Mouse (Mus musculus) kidney, postnatal 14 days (tissue): ENCODE data around the gene Bglap.
"Not testable (repeated sequence)": the region's sequence is repeated elsewhere in the genome, so short reads cannot be mapped to it uniquely, and the experiment has no call there.

Experiments used
- DNase-seq: peaks from one replicate; pipeline ENCODE4 v3.0.0; 2022; ENCODE audit warnings: mixed read lengths

The Bglap gene

GRCm38 (mm10) chr3:88393776-88394375, 9.6 kb upstream of the Bglap start:
- DNase-seq, result no peak

- not testable (repeated sequence) for DNase-seq
These were observed 1.9 kb downstream of the Bglap start for GRCm38 (mm10) chr3:88382383-88382782.

GRCm38 (mm10) chr3:88381389-88382315, 2.6 kb downstream of the Bglap start:
- DNase-seq, result peak; percentile 36

GRCm38 (mm10) chr3:88378599-88378998, 5.7 kb downstream of the Bglap start, which contains the start of gene Bglap2:
Bglap2 (minus strand) TSS chr3:88378699.
- DNase-seq, result not testable (repeated sequence)

GRCm38 (mm10) chr3:88376644-88377043, 7.6 kb downstream of the Bglap start:
- DNase-seq, result not testable (repeated sequence)

GRCm38 (mm10) chr3:88375750-88376626, 8.3 kb downstream of the Bglap start:
- DNase-seq, result peak; percentile 43

- not testable (repeated sequence) for DNase-seq
These were observed 11.6 kb downstream of the Bglap start, which contains the start of gene Bglap3 for GRCm38 (mm10) chr3:88372643-88373042. Bglap3 (minus strand) TSS chr3:88372743.

- DNase-seq, result not testable (repeated sequence)
These were observed 15.8 kb downstream of the Bglap start for GRCm38 (mm10) chr3:88368511-88368910.

GRCm38 (mm10) chr3:88367517-88367916, 16.7 kb downstream of the Bglap start:
- not testable (repeated sequence) for DNase-seq

GRCm38 (mm10) chr3:88366830-88367428, 17.3 kb downstream of the Bglap start:
- peak; percentile 55 for DNase-seq

- DNase-seq, result no peak
These were observed 18.4 kb downstream of the Bglap start for GRCm38 (mm10) chr3:88365705-88366361.

GRCm38 (mm10) chr3:88364337-88364736, 19.9 kb downstream of the Bglap start, which contains the start of gene Paqr6:
Paqr6 (plus strand) TSS chr3:88364584.
- peak; percentile 81 for DNase-seq

- no peak for DNase-seq
These were observed 20.6 kb downstream of the Bglap start for GRCm38 (mm10) chr3:88363700-88364099.

GRCm38 (mm10) chr3:88361612-88362313, 22.5 kb downstream of the Bglap start:
- DNase-seq, result no peak

GRCm38 (mm10) chr3:88361096-88361495, 23.2 kb downstream of the Bglap start:
- no peak for DNase-seq

- no peak for DNase-seq
These were observed 24.3 kb downstream of the Bglap start for GRCm38 (mm10) chr3:88359989-88360388.

- no peak for DNase-seq
These were observed 24.7 kb downstream of the Bglap start for GRCm38 (mm10) chr3:88359584-88359983.

GRCm38 (mm10) chr3:88354396-88355165, 29.7 kb downstream of the Bglap start:
- DNase-seq, result no peak

GRCm38 (mm10) chr3:88352907-88353306, 31.4 kb downstream of the Bglap start:
- no peak for DNase-seq

GRCm38 (mm10) chr3:88350732-88351131, 33.5 kb downstream of the Bglap start:
- no peak for DNase-seq
